Mouse (Mus musculus) cerebellum, adult 9-10 months (tissue): ENCODE data around the gene Trpm5.

Experiments used
- DNase-seq: peaks from one replicate; pipeline ENCODE4 v3.0.0; 2022

The Trpm5 gene

GRCm38 (mm10) chr7:143058221-143058697 is 36.2 kb downstream of the Trpm5 start:
- DNase-seq = peak; percentile 22

- DNase-seq = peak; percentile 18
These were observed 36.7 kb downstream of the Trpm5 start for GRCm38 (mm10) chr7:143057667-143058220.

GRCm38 (mm10) chr7:143057023-143057422 is 37.4 kb downstream of the Trpm5 start:
- peak; percentile 20 for DNase-seq

DNA sequence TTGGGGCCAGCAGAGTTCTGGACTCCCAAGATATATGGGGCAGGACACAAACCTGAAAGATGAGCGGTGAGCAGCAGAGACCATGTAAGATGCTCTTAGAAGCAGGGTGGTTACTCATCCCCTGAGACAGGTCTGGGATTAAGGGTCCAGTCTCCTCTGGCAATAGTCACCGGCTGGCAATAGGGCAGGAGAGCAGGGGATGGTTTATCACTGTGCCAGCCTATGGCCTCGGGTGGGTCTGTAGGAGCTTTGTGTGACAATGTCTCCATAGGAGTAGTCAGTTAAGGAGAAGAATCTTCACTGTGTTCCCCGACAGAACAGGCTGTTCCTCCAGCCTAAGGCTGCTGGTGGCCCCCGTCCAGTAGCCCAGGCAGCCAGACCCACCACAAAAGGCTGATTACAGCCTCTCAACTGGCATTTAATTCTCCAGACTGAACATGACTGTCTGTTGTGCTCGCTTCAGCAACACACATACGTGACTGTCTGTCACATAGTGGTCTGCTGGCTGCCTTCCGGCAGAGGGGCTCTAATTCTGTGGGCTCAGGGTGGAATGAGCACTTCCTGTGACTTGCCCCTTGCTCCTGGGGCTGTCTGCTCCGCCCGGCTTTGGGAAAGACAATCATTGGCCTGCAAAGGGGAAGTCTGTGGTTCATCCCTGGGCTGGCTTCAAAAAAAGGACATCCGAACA is 38.8 kb downstream of the Trpm5 start:
- DNase-seq = peak; percentile 12

- no peak for DNase-seq
These were observed 39.4 kb downstream of the Trpm5 start for GRCm38 (mm10) chr7:143055001-143055400.

DNA sequence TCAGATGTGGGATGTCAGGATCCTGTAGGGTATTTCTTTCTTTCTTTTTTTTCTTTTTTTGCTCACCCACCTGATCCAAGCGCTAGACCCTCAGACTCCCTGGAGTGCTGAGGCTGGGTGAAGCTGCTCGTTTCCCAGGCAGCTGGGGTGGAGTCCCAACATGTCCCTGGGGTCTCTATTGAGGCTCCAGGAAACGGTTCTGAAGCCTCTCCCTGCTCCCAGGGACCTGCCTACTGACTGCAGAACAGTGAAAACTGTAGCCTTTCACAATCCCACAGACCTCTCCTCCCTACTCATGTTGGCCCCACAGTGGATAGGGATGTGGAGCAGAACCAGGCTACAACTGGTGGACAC is 39.9 kb downstream of the Trpm5 start:
- peak; percentile 17 for DNase-seq

DNA sequence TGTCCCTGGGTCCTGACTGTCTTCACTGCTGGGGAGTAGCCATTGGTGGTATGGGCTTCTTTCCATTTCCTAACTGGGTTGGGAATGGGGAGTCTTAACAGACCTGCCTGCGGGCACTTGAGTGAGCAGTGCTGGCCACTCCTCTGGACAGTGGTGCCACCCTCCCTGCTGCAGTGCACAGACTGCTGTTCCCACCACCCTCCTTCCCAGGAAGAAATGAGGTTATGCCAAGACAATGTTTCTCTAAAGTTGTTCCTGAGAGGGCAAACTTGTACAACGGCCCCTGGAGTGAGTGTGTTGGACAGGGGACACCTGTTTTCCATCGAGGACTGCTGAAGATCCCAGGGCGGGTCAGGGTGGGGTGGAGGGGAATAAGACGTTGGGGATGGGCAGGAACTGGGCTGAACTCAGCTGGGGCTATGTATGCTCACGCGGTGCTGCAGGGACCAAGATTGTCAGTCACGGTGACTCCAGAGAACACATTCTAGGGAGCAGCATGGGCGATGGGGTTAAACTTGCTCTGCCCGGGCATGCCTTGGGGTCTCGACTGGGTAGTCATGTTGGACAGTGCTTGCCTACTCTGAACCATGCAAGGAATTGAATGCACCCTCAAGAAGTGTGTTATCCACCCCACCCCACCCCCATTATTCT is 40.4 kb downstream of the Trpm5 start:
- DNase-seq = peak; percentile 11

GRCm38 (mm10) chr7:143053008-143053899 is 41.2 kb downstream of the Trpm5 start:
- DNase-seq = peak; percentile 61

DNA sequence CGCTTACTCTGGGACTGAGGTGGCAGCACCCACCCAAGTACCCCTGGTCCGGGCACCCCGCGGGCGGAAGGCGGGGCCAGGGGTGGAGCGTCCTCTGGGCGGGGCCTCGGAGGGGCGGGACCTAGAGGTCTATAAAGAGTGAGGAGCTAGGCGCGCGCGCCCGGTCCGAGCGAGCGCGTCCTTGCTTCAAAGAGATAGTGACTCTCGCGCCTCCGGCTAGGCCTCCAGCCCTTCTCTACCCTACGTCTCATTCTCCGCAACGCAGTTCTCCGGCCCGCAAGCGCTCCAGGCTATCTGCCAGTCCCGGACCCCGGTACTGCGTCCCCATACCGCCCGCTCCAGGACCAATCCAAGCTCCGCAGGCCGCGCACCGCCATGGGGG is 41.8 kb downstream of the Trpm5 start, which contains the start of gene Cd81:
Gene Cd81 (plus strand): TSS at position 114 of the 382 bp plus-strand sequence.
- peak; percentile 81 for DNase-seq

DNA sequence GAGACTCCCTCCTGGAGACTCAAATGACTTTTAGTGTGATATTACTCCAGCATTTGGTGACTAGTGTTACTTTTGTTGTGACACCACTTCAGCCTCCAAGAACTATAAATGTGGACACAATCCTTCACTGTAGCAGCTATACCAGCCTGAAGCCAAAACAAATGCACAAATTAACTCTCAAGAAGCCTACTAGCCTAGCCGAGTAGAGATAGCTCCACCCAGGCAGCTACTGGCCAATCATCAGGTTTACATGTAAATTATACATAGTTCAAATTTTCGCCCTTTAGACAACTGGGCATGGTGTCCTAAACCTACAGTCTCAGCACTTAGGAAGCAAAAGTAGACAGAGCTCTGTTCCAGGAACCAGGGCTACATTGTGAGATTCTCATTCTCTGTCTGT is 43.1 kb downstream of the Trpm5 start:
- DNase-seq = peak; percentile 12

GRCm38 (mm10) chr7:143049841-143050816 is 44.3 kb downstream of the Trpm5 start:
- DNase-seq = peak; percentile 27

DNA sequence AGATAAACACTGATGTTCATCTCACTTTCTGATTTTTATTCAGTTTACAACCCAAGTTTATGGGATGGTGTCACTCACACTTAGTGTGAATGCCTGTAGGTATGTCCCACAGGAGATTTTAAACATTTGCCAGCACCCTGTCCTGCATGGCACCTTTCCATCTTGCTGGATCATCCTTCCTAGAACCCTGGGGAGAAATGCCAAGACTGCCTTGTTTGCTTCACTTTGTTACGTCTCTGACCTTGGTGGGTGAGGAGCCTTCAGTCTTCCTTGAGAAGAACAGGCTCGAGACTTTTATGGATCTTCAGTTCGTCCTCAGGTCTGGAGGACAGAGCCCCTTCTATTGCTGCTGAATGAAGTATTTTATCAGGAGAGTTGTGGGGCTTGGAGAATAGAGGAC is 45.1 kb downstream of the Trpm5 start:
- DNase-seq = peak; percentile 19

DNA sequence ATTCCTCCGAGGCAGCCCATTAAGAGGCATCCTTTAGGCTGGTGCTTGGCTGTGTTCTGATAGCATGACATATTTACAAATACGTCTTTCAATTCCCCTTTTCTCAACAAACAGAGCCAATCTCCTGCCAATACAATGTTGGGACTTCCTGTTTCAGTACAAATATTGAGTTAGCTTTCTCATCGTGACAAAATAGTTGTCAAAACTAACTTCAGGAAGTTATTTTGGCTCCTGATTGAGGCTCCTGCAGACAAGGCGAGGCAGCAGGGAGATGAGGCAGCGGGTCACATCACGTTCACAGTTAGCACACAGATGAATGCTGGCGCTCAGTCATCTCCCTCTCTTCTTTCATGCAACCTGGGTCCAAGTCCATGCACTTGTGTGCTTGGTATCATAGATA is 48.1 kb downstream of the Trpm5 start:
- DNase-seq = no peak

DNA sequence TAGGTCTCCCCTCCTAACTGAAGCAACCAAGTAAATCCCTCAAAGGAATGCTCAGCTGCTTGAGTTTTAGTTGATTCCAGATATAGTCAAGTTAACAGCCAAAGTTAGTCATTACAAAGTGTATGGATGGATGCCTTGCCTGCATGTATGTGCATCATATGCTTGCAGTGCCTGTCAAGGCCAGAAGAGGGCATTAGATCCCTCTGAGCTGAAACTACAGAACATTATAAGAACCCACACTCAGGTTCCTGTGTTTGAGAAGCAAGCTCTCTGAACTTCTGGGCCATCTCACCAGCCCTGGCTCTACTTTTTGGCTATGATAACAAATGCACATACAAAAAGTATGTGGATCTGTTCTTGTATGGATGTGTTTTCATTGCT is 49.6 kb downstream of the Trpm5 start:
- DNase-seq = no peak

DNA sequence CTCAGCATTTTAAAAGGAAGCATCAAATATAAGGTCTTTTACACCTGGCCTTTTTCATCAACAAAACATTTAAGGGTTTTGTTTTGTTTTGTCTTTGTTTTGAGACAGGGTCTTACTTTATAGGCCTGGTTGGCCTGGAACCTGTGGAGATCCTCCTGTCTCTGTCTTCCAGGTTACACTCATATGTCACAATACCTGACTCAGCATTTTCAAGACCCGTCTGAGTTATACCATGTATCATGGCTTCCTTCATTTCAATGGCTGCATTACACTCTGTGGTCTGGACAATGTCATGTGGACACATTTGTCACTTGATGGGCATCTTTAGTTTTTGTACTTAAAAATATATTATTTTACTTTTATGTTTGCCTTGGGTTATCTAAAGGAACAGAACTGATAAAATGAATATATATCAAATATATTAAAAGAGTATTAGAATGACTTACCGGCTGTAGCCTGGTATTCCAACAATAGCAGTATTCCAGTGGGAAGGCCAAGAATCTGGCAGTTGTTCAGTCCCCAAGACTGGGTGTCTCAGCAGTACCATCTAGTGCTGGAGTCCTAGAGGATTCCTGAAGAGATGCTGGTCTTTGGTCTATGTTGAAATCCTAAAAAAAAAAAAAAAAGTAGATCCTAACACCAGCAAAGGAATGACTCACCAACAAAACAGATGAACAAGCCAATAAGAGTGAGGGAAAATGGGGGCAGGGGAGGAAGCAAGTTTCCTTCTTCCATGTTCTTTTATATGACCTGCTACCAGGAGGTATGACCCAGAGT is 50.2 kb downstream of the Trpm5 start:
- no peak for DNase-seq

DNA sequence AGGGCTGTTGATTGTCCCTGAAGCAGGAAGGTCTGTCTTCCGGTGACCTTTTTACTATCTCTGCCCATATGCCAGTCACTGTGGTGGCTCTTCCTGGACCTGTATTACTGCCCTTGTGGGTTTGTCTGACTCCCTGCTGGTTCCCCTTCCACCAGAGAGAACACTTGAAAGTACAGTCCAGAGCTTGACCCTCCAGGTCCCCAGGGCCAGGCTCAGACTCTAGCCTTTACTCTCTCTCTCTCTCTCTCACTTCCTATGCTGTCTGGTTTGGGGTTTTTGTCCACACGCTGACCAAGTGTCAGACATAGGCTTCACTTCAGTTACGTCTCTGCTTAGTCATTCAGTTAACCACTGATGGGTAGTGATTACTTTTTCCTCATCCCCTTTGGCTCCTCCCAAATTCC is 51.5 kb downstream of the Trpm5 start:
- no peak for DNase-seq

GRCm38 (mm10) chr7:143042089-143042488 is 52.4 kb downstream of the Trpm5 start:
- DNase-seq = no peak

DNA sequence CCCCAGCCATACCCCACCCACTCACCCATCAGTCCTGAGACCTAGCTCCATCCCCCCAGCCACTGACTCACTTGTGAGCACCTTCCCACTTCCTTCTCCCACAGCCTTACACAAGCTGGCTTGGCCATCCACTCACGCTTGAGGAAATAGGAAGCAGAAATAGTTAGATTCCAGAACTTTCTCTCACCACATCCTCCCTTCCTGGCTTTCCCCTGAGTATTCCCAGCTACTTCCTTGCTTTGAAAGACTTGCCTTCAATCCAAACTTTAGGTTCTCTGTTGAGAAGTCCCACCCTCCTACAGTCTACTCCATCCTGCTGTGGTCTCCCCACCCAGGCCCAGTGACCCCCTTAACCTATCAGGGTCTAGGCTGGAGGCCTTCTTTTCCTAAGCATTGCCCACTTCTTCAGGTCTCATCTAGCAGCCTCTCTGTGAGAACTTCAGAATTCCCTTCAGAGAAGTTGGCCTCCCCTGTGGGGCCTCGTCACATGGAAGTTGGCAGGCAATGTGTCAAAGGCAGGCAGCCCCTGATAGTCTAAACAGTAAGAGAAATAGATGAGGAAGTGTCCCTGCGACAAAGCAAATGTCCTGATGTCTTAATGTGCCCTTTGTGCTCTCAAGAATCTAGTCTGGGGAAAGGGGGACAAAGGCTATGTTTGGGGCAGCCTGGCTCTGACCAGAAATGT is 53.2 kb downstream of the Trpm5 start:
- no peak for DNase-seq

DNA sequence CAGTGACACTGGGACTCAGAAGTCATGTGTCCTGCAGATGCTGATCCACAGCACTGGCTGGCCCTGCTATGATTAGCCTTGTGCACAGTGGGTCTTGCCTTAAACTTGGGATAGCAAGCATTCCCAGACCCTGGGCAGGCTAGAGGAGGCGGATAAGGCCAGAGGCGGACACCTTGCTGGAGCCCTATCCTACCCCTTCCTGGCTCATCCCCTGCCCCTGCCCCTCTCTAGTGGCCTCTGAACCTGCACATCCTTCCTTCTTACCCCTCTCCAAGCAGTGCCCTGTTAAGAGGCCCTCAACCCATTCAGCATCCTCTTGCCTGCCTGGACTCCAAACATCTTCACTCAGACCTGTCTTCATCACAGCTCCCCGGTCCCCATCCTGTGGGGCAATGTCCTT is 53.9 kb downstream of the Trpm5 start:
- DNase-seq = no peak

DNA sequence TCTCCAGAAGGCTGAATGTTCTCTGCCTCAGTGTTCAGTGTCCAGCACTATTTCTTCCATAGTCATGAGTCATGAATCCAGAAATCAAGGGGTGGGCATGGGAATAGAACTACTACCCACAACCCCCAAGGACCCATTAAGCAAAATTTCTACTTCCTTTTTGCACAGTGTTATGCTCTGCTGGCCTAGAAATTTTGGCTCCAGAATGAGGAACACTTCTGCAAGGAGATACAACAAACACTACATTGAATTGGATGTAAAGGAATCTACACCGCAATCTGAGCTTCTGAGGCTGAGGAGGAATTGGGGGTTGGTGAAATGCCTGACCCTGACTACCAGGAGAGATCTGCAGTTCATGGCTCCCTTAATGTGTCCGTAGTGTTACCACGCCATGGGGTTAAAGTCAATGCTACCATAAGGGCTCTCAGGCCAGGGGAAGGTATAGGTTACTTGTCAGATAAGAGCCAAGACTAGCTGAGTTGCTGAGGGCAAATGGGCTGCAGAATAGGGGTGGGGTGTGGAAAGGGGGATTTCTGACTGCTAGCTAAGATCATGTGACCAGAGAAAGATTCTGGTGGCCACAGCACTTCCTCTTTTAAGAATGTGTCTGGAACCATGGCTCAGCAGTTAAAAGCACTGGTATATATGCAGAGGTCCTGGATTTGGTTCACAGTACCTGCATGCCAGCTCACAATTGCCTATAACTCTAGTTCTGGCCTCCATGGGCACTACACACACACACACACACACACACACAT is 56.1 kb downstream of the Trpm5 start:
- DNase-seq = no peak
